Mouse (Mus musculus) embryo, embryonic 11 days (tissue): Measurements from ENCODE around the gene S100a8.
A peak's percentile ranks its signal among the peaks of the same experiment; 100 is the strongest.

Source experiments
- DNase-seq: peaks from one replicate; pipeline ENCODE4 v3.0.0-alpha.2; 2015

The S100a8 gene

GRCm38 (mm10) chr3:90668846-90669245, at the start of gene S100a8:
TSS of gene S100a8 (plus strand) at chr3:90668978.
- no peak for DNase-seq

- DNase-seq = no peak
These were observed 47.2 kb upstream of the S100a8 start for GRCm38 (mm10) chr3:90621552-90621951.

- peak; percentile 51 for DNase-seq
These were observed 45.2 kb upstream of the S100a8 start for GRCm38 (mm10) chr3:90623435-90624071.

GRCm38 (mm10) chr3:90625496-90625895, 43.3 kb upstream of the S100a8 start:
- DNase-seq = no peak

- DNase-seq = no peak
These were observed 42.3 kb upstream of the S100a8 start for GRCm38 (mm10) chr3:90626266-90627021.

GRCm38 (mm10) chr3:90627366-90627765, 41.4 kb upstream of the S100a8 start:
- DNase-seq = no peak

GRCm38 (mm10) chr3:90627807-90628206, 41.0 kb upstream of the S100a8 start:
- DNase-seq = no peak

- no peak for DNase-seq
These were observed 39.5 kb upstream of the S100a8 start for GRCm38 (mm10) chr3:90629298-90629697.

GRCm38 (mm10) chr3:90631984-90632383, 36.8 kb upstream of the S100a8 start:
- DNase-seq = no peak

- DNase-seq = no peak
These were observed 30.1 kb upstream of the S100a8 start for GRCm38 (mm10) chr3:90638511-90639275.

GRCm38 (mm10) chr3:90639511-90640154, 29.1 kb upstream of the S100a8 start:
- peak; percentile 36 for DNase-seq

GRCm38 (mm10) chr3:90640981-90641380, 27.8 kb upstream of the S100a8 start:
- DNase-seq = no peak

GRCm38 (mm10) chr3:90644220-90644619, 24.6 kb upstream of the S100a8 start:
- DNase-seq = peak; percentile 35

GRCm38 (mm10) chr3:90647291-90647690, 21.5 kb upstream of the S100a8 start:
- no peak for DNase-seq

- no peak for DNase-seq
These were observed 19.8 kb upstream of the S100a8 start for GRCm38 (mm10) chr3:90648981-90649380.

GRCm38 (mm10) chr3:90649832-90650231, 18.9 kb upstream of the S100a8 start:
- DNase-seq = no peak

GRCm38 (mm10) chr3:90652878-90653508, 15.8 kb upstream of the S100a8 start:
- DNase-seq = peak; percentile 90

- DNase-seq = no peak
These were observed 15.1 kb upstream of the S100a8 start, which contains the start of gene S100a7a for GRCm38 (mm10) chr3:90653717-90654116. TSS of gene S100a7a (plus strand) at chr3:90654017.

GRCm38 (mm10) chr3:90657405-90657804, 11.4 kb upstream of the S100a8 start:
- no peak for DNase-seq

- DNase-seq = no peak
These were observed 9.3 kb upstream of the S100a8 start for GRCm38 (mm10) chr3:90659364-90660044.

- peak; percentile 44 for DNase-seq
These were observed 4.6 kb upstream of the S100a8 start for GRCm38 (mm10) chr3:90664219-90664618.

GRCm38 (mm10) chr3:90678656-90679055, 9.9 kb downstream of the S100a8 start:
- no peak for DNase-seq
